Mouse (Mus musculus): ENCODE measurements around the gene Tmem43.

Tmem43 gene

GRCm38 (mm10) chr6:91536047-91536765, 62.7 kb downstream of the Tmem43 start:
- no peak for DNase-seq

Data from lung, postnatal 10 days (tissue).